Mouse (Mus musculus) neural tube, embryonic 15.5 days (tissue): ENCODE measurements around the gene Olfr125. TPM values are rescaled to one million over a fixed set of nuclear protein-coding genes. Genes with fewer than 3 reads are reported as not detected.

Source experiments
- ATAC-seq: fragments of 200-750 bp; cut with Nextera tagmentation; 2 replicates; pipeline ENCODE4 v1.8.0; 2017; ENCODE audit warnings: mild to moderate bottlenecking, moderate TSS enrichment, moderate library complexity; ENCODE audit not compliant: low FRiP score
- H3K27ac ChIP-seq: fragments of 300-500 bp; sonication (generic); replicated peaks from 2 replicates; pipeline ENCODE4 v1.5.1; 2015; ENCODE audit warnings: mild to moderate bottlenecking, inconsistent platforms
- H3K27me3 ChIP-seq: fragments of 300-500 bp; sonication (generic); replicated peaks from 2 replicates; pipeline ENCODE4 v1.6.1; 2015; ENCODE audit warnings: inconsistent platforms
- H3K36me3 ChIP-seq: fragments of 300-500 bp; sonication (generic); 2 replicates; pipeline ENCODE4 v1.6.1; 2015; ENCODE audit warnings: inconsistent platforms
- H3K4me1 ChIP-seq: fragments of 300-500 bp; sonication (generic); 2 replicates; pipeline ENCODE4 v1.6.1; 2015; ENCODE audit warnings: inconsistent platforms
- H3K4me2 ChIP-seq: fragments of 300-500 bp; sonication (generic); 2 replicates; pipeline ENCODE4 v1.6.1; 2015; ENCODE audit warnings: inconsistent platforms, mild to moderate bottlenecking, moderate library complexity
- H3K4me3 ChIP-seq: fragments of 300-500 bp; sonication (generic); replicated peaks from 2 replicates; pipeline ENCODE4 v1.5.1; 2015; ENCODE audit warnings: mild to moderate bottlenecking, inconsistent platforms
- H3K9ac ChIP-seq: fragments of 300-500 bp; sonication (generic); replicated peaks from 2 replicates; pipeline ENCODE4 v1.6.1; 2015; ENCODE audit warnings: mild to moderate bottlenecking, inconsistent platforms
- H3K9me3 ChIP-seq: fragments of 300-500 bp; sonication (generic); replicated peaks from 2 replicates; pipeline ENCODE4 v1.6.1; 2016; ENCODE audit warnings: inconsistent platforms
- WGBS: fragments of 180-500 bp; shearing (Covaris S2); methylation state at CpG from one replicate; pipeline ENCODE4 v1.1.7; 2015; ENCODE audit warnings: mixed read lengths; 5-methylcytosine and 5-hydroxymethylcytosine counted together
- polyA plus RNA-seq: library from polyadenylated mRNA; unstranded; fragments of >200 nt; fragmentation: Nextera tagmentation; extraction: Ambion mirVana; gene quantifications from 2 replicates; pipeline ENCODE4 v1.2.1, GENCODE M21; 2015

Olfr125 gene
- not detected in 2 replicates for polyA plus RNA-seq

DNA sequence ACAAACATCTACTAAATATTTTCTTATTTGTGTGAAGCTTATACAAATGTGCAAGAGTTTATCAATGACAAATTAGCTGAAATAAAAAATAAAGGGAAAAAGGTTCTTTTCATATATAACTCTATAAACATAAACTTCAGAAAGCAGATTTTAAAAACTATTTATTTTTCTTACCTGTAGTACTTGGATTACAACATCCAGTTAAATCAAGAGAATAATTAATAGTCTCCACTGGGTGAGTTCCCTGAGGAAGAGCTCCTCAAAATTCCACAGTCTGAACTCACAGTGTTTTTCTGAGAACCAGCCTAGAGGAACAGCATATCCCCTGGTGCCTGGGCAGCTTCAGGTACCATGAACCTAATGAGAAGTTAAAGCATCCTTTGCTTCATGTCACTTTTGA lies at the start of gene Olfr125:
Olfr125 (plus strand) TSS at position 301 of the 400 bp plus-strand sequence.
- Histone ChIP-seq H3K9me3 (no peaks in the 10 kb centered on the region), H3K4me2 (no peak within 1 kb of the TSS), H3K9ac (no peak within 1 kb of the TSS), H3K27ac (no peak within 1 kb of the TSS), H3K4me3 (no peak within 1 kb of the TSS), H3K36me3 (no peaks in the 10 kb centered on the region), H3K4me1 (no peaks in the 10 kb centered on the region), H3K27me3 (no peaks in the 10 kb centered on the region)
- no peak for ATAC-seq

DNA sequence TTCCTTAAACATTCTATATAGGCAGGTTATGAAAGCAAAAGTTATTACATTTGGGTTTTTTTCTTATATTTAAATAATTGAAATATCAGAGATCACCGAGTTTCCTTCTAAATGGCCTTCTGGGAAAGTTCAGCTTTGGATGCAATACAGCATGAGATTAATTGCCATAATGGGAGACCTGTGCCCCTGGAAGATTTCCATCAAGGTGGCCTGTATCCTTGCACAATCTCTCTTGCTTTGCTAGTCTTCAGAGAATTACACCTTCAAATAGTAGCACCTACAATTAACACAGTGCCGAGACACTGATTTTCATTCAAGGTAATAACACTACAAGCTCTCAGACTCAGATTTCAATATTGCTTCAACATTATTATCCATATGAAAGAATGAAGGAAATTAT lies 39.5 kb upstream of the Olfr125 start, which contains the start of gene Olfr123:
Olfr123 (plus strand) TSS at position 301 of the 400 bp plus-strand sequence.
- Histone ChIP-seq H3K4me2 (no peak within 1 kb of the TSS), H3K9me3 (no peaks in the 10 kb centered on the region), H3K27me3 (no peaks in the 10 kb centered on the region), H3K4me3 (no peak within 1 kb of the TSS), H3K9ac (no peak within 1 kb of the TSS), H3K27ac (no peak within 1 kb of the TSS), H3K36me3 (no peaks in the 10 kb centered on the region), H3K4me1 (no peaks in the 10 kb centered on the region)
- ATAC-seq, result no peak
- 95% methylated on average over 2 of the region's 2 CpGs for WGBS

DNA sequence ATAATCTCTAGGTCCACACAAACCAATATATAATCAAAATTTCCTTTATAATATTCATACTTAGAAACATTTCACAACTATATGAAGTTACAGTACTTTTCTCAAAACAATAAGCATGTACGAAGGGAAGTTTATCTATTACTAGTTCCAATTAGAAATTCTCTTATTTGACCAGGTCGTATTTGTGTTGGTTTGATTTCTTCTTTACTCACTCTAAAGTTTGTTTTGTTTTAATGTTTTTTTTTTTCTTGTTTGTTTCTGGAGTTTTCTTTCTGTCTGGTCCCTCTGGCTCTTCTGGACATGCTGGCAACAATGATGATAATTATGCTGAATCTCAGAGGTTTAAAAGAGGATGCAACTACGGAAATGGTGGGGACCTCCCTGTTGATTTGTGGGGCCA lies 33.2 kb upstream of the Olfr125 start, which contains the start of gene Olfr124:
Olfr124 (plus strand) TSS at position 301 of the 400 bp plus-strand sequence.
- H3K4me3 ChIP-seq, result no peak within 1 kb of the TSS
- no peaks in the 10 kb centered on the region for H3K4me1 ChIP-seq
- H3K36me3 ChIP-seq, result no peaks in the 10 kb centered on the region
- H3K27me3 ChIP-seq, result no peaks in the 10 kb centered on the region
- WGBS, result 89% methylated on average over 3 of the region's 3 CpGs
- ATAC-seq, result no peak
- H3K4me2 ChIP-seq, result no peak within 1 kb of the TSS
- H3K27ac ChIP-seq, result no peak within 1 kb of the TSS
- H3K9me3 ChIP-seq, result no peaks in the 10 kb centered on the region
- no peak within 1 kb of the TSS for H3K9ac ChIP-seq

DNA sequence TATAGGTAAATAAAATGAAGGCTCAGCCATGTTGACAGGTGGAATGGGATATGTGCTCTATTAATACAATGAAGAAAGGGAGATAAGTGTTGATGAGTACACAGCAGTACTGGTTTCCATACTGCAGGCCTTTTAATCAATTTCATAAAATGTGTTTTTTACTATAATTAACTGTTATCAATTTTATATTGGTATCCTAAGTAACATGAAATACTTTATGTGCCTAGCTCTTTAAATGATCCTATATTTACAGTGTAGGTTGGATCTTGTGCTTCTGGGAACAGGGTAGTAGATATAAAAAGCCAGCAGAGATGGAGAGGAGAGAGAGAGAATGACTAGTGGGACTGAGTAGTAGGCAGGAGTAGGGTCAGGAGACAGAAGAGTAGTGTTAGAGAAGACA lies 14.4 kb downstream of the Olfr125 start, which contains the start of gene Olfr126:
Olfr126 (plus strand) TSS at position 301 of the 400 bp plus-strand sequence.
- H3K4me3 ChIP-seq, result no peak within 1 kb of the TSS
- H3K27ac ChIP-seq, result no peak within 1 kb of the TSS
- H3K27me3 ChIP-seq, result no peaks in the 10 kb centered on the region
- no peak within 1 kb of the TSS for H3K4me2 ChIP-seq
- no peaks in the 10 kb centered on the region for H3K4me1 ChIP-seq
- no peaks in the 10 kb centered on the region for H3K36me3 ChIP-seq
- no peaks in the 10 kb centered on the region for H3K9me3 ChIP-seq
- ATAC-seq, result no peak
- no peak within 1 kb of the TSS for H3K9ac ChIP-seq

DNA sequence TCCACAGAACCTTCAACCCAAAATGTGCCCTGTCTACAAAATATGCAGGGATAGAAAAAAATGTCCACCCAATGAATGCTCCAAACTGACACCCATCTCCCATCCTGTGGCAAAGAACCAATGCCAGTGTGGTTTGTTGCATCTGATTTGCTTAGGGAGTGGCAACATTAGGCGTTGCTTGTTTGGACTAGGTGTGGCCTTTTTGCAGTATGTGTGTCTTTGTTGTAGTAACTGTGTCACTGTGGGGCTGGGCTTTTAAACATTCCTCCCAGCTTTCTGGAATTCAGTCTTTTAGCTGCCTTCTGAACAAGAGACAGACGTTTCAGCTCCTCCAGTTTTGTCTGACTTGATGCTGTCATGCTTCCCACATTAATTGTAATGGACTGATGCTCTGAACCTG lies 31.2 kb downstream of the Olfr125 start:
- no peaks in the 10 kb centered on the region for H3K4me1 ChIP-seq
- H3K27ac ChIP-seq, result no peak overlapping the region
- no peaks in the 10 kb centered on the region for H3K36me3 ChIP-seq
- no peaks in the 10 kb centered on the region for H3K27me3 ChIP-seq
- WGBS, result 75% methylated on average over 2 of the region's 2 CpGs
- no peaks in the 10 kb centered on the region for H3K9me3 ChIP-seq
- H3K4me2 ChIP-seq, result no peak overlapping the region
- H3K4me3 ChIP-seq, result no peak overlapping the region
- ATAC-seq, result no peak
- H3K9ac ChIP-seq, result no peak overlapping the region

GRCm38 (mm10) chr17:37869676-37870205 lies 37.0 kb downstream of the Olfr125 start:
- Histone ChIP-seq H3K4me1 (no peaks in the 10 kb centered on the region), H3K27ac (no peak overlapping the region), H3K9me3 (no peaks in the 10 kb centered on the region), H3K27me3 (no peaks in the 10 kb centered on the region), H3K4me2 (no peak overlapping the region), H3K36me3 (no peaks in the 10 kb centered on the region), H3K4me3 (no peak overlapping the region), H3K9ac (no peak overlapping the region)
- 13% methylated on average over 8 of the region's 8 CpGs for WGBS
- ATAC-seq, result no peak

- no peak overlapping the region for H3K27ac ChIP-seq
- H3K4me1 ChIP-seq, result no peaks in the 10 kb centered on the region
- no peak overlapping the region for H3K9ac ChIP-seq
- H3K36me3 ChIP-seq, result no peaks in the 10 kb centered on the region
- H3K9me3 ChIP-seq, result no peaks in the 10 kb centered on the region
- 87% methylated on average over 3 of the region's 3 CpGs for WGBS
- H3K4me2 ChIP-seq, result no peak overlapping the region
- no peak overlapping the region for H3K4me3 ChIP-seq
- no peak for ATAC-seq
- no peaks in the 10 kb centered on the region for H3K27me3 ChIP-seq
Observed at GRCm38 (mm10) chr17:37873830-37874229, 41.1 kb downstream of the Olfr125 start.

Other genes starting within 250 kb of the Olfr125 start
- gene Olfr114, start 240.2 kb upstream of the Olfr125 start, polyA plus RNA-seq, result not detected in 2 replicates
- gene Olfr115, start 205.8 kb upstream of the Olfr125 start, polyA plus RNA-seq, result not detected in 2 replicates
- not detected in 2 replicates for gene Olfr116, start 205.8 kb upstream of the Olfr125 start, polyA plus RNA-seq
- gene Olfr117, start 169.2 kb upstream of the Olfr125 start, polyA plus RNA-seq, result not detected in 2 replicates
- gene Olfr118, start 166.0 kb upstream of the Olfr125 start, polyA plus RNA-seq, result not detected in 2 replicates
- gene Olfr119, start 136.4 kb upstream of the Olfr125 start, polyA plus RNA-seq, result not detected in 2 replicates
- not detected in 2 replicates for gene Olfr120, start 111.1 kb upstream of the Olfr125 start, polyA plus RNA-seq
- gene Olfr121, start 84.1 kb upstream of the Olfr125 start, polyA plus RNA-seq, result not detected in 2 replicates
- gene Olfr122, start 64.3 kb upstream of the Olfr125 start, polyA plus RNA-seq, result not detected in 2 replicates
- gene Olfr123, start 39.4 kb upstream of the Olfr125 start, polyA plus RNA-seq, result not detected in 2 replicates
- gene Olfr124, start 33.1 kb upstream of the Olfr125 start, polyA plus RNA-seq, result not detected in 2 replicates
- gene Olfr126, start 14.5 kb downstream of the Olfr125 start, polyA plus RNA-seq, result not detected in 2 replicates
- not detected in 2 replicates for gene Olfr127, start 67.5 kb downstream of the Olfr125 start, polyA plus RNA-seq
- not detected in 2 replicates for gene Olfr128, start 87.6 kb downstream of the Olfr125 start, polyA plus RNA-seq
- not detected in 2 replicates for gene Olfr761, start 120.1 kb downstream of the Olfr125 start, polyA plus RNA-seq
- gene Olfr129, start 227.1 kb downstream of the Olfr125 start, polyA plus RNA-seq, result not detected in 2 replicates
- not detected in 2 replicates for gene Olfr130, start 231.0 kb downstream of the Olfr125 start, polyA plus RNA-seq